Mouse (Mus musculus) c-Kit-positive CD71-positive TER-119-negative erythroid progenitor cells, embryonic 14.5 days (primary cell): ENCODE measurements at regions not wholly inside any gene's neighbourhood (a gene's known extent, or its start where the extent isn't known, plus 50 kb on each side); places are given as distances from the start of the nearest gene placed in this dataset.

Experiments used
- DNase-seq: peaks from one replicate; pipeline ENCODE4 v3.0.0-alpha.2; 2013; ENCODE audit warnings: low read depth

- no peak for DNase-seq
Observed at GRCm38 (mm10) chr13:59228059-59228830, 356.8 kb downstream of the Agtpbp1 start.

GRCm38 (mm10) chr13:59227523-59228058 lies 357.4 kb downstream of the Agtpbp1 start:
- DNase-seq: no peak

- no peak for DNase-seq
Observed at GRCm38 (mm10) chr13:59220587-59220986, 364.4 kb downstream of the Agtpbp1 start.

- DNase-seq: peak; percentile 5
Observed at GRCm38 (mm10) chr13:59220156-59220555, 364.9 kb downstream of the Agtpbp1 start.

GRCm38 (mm10) chr13:59216686-59217298 lies 368.2 kb downstream of the Agtpbp1 start:
- no peak for DNase-seq

GRCm38 (mm10) chr13:59212296-59212701 lies 372.7 kb downstream of the Agtpbp1 start:
- DNase-seq: no peak

GRCm38 (mm10) chr13:59210828-59211227 lies 374.2 kb downstream of the Agtpbp1 start:
- DNase-seq: no peak

GRCm38 (mm10) chr13:59206186-59206585 lies 378.8 kb downstream of the Agtpbp1 start:
- no peak for DNase-seq

GRCm38 (mm10) chr13:59204506-59204905 lies 380.5 kb downstream of the Agtpbp1 start:
- DNase-seq: no peak

GRCm38 (mm10) chr13:59196311-59196710 lies 388.7 kb downstream of the Agtpbp1 start:
- DNase-seq: no peak

GRCm38 (mm10) chr13:59188431-59188830 lies 382.1 kb downstream of the Ntrk2 start:
- DNase-seq: no peak
